Mouse (Mus musculus): ENCODE measurements around the gene Dmgdh.

DNA sequence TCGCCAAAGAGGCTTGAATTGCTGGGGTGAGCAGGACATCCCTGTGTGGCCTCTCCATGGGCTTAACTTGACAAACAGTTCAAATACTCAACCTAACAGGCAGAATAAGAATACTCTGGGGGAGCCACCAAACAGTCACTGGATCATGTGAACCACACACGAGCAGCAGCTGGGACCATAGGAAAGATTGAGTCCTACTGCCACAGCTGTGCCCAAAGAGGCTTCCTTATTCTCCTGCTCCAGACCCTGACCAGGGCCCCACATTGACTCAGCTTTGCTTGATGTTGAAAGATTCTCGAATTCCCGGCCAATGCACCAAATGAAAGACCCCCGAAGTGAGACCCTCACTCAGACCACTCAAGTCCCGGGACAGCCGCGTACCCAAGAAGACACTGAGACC is 87.6 kb downstream of the Dmgdh start:
- TF ChIP-seq CTCF (IDR thresholded peaks at IDR 0.05; ENCODE audit: control insufficient read depth, insufficient read depth, insufficient replicate concordance, low read depth, low read length) (no peak), POLR2A (IDR thresholded peaks at IDR 0.05; ENCODE audit: control insufficient read depth, low read depth, low read length) (no peak)

All from testis, adult 2 months (tissue).